Mouse (Mus musculus) hindbrain, embryonic 14.5 days (tissue): ENCODE measurements around the gene Dyrk4. TPM values are rescaled to one million over a fixed set of nuclear protein-coding genes. Genes with fewer than 3 reads are reported as not detected.

Source experiments
- ATAC-seq: fragments of 200-750 bp; cut with Nextera tagmentation; 2 replicates; pipeline ENCODE4 v1.8.0; 2017; ENCODE audit warnings: moderate number of reproducible peaks, mild to moderate bottlenecking, moderate TSS enrichment, moderate library complexity; ENCODE audit not compliant: low FRiP score
- DNase-seq: peaks from one replicate; pipeline ENCODE4 v3.0.0-alpha.2; 2015; ENCODE audit warnings: low spot score
- H3K27ac ChIP-seq: fragments of 300-500 bp; sonication (generic); 2 replicates; pipeline ENCODE4 v1.5.1; 2014; ENCODE audit warnings: mild to moderate bottlenecking, moderate library complexity
- H3K27me3 ChIP-seq: fragments of 300-500 bp; sonication (generic); 2 replicates; pipeline ENCODE4 v1.6.1; 2014; ENCODE audit warnings: mild to moderate bottlenecking, low read length, mixed read lengths; ENCODE audit not compliant: control insufficient read depth, insufficient read depth
- H3K36me3 ChIP-seq: fragments of 300-500 bp; sonication (generic); replicated peaks from 2 replicates; pipeline ENCODE4 v1.6.1; 2014; ENCODE audit not compliant: control insufficient read depth, insufficient read depth
- H3K4me1 ChIP-seq: fragments of 300-500 bp; sonication (generic); replicated peaks from 2 replicates; pipeline ENCODE4 v1.6.1; 2014; ENCODE audit warnings: antibody characterized with exemption, low read length, mixed read lengths; ENCODE audit not compliant: control insufficient read depth, insufficient read depth
- H3K4me2 ChIP-seq: fragments of 300-500 bp; sonication (generic); replicated peaks from 2 replicates; pipeline ENCODE4 v1.6.1; 2014; ENCODE audit warnings: mild to moderate bottlenecking, moderate library complexity
- H3K4me3 ChIP-seq: fragments of 300-500 bp; sonication (generic); replicated peaks from 2 replicates; pipeline ENCODE4 v1.5.1; 2014; ENCODE audit warnings: mild to moderate bottlenecking, low read length
- H3K9ac ChIP-seq: fragments of 300-500 bp; sonication (generic); 2 replicates; pipeline ENCODE4 v1.6.1; 2014
- H3K9me3 ChIP-seq: fragments of 300-500 bp; sonication (generic); 2 replicates; pipeline ENCODE4 v1.6.1; 2016; ENCODE audit warnings: low read length; ENCODE audit not compliant: control insufficient read depth
- WGBS: fragments of 180-500 bp; shearing (Covaris S2); extraction: QIAGEN DNeasy Blood & Tissue Kit; methylation state at CpG from one replicate; pipeline ENCODE4 v1.1.7; 2014; 5-methylcytosine and 5-hydroxymethylcytosine counted together
- polyA plus RNA-seq: library from polyadenylated mRNA; unstranded; fragments of >200 nt; fragmentation: Nextera tagmentation; extraction: Ambion mirVana; gene quantifications from 2 replicates; pipeline ENCODE4 v1.2.1, GENCODE M21; 2014

The Dyrk4 gene
- 0.09 and 0.12 TPM in 2 replicates for polyA plus RNA-seq

DNA sequence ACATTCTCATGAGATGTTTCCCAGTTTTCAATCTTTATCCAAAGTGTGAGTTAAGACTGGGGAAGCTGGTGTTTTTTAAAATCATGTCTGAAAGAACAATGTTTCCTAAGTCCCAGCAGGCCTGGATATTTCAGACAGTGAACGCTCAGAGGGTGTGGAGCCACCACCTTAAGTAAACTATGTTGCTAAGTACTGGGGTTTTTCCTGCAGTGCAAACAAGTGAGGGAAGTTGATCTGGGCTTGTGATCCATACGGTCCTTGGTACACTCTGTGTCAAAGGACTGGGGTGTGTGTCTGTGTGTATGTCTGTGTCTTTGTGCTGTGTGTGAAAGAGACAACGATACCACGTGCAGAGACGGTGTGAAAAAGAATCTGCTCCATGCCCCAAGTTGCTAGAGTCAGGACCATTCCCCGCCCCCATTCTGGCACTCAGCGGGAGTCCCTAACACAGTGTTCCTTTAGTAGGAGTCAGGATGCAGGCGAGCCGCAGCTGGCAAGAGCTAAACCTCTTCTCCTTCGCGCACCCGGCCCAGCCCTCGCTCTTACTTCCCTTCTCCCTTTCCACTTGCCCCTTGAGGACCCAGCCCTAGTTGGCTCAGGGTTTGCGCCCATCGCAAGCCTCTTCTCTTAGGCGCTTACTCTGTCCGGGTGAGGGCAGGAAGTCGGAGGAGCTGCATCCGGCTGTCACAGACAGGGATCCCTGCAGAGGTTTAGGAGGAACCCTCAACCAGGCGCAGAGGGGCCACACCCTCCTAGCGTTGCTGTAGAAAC lies at the start of gene Dyrk4:
Gene Dyrk4, minus strand, starts transcription at position 729 of the 771 bp plus-strand sequence.
- ATAC-seq = no peak
- no peaks in the 10 kb centered on the region for H3K27me3 ChIP-seq
- DNase-seq = no peak
- 8% methylated on average over 21 of the region's 21 CpGs for WGBS
- H3K4me1 ChIP-seq = no peaks in the 10 kb centered on the region
- no peaks in the 10 kb centered on the region for H3K9me3 ChIP-seq
- peaks cover 21% of the 10 kb centered on the region for H3K36me3 ChIP-seq
- peak within 1 kb of the TSS; percentile 35 for H3K4me2 ChIP-seq
- H3K27ac ChIP-seq = no peak within 1 kb of the TSS
- H3K4me3 ChIP-seq = no peak within 1 kb of the TSS
- H3K9ac ChIP-seq = peak within 1 kb of the TSS; percentile 16

DNA sequence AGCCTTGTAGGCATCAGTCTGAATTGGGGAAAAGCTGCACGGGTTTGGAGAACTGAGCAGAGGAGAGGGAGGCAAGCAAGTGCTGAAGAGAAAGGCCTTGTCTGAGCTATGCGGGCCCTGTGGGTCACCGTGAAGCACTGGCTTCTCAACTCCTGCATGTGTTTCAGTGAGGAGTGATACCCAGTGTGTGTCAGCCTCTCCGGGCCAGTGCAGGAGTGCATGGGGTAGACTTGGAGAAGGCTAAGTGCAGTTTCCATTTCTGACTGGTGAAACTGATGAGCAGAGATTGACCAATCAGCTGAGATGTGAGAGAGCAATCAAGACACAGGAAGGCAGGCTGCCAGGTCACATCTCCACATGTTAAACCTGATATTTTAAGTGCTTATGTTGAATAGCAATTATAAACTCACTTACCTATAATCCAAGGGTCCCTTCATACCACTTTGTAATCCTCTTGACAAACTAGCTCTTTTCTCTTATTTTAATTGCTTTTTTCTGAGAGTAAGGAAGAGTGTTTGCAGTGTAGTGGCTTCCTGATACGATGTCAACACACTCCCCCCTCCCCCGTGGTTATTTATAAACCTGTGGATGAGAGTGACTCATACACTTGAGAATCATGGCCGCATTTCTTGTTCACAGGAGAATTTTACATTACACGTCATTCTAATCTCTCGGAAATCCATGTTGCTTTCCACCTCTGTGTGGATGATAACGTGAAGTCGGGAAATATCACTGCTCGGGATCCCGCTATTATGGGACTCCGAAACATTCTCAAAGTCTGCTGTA lies 44.8 kb upstream of the Dyrk4 start:
- Histone ChIP-seq H3K27ac (no peak overlapping the region), H3K9ac (no peak overlapping the region), H3K4me2 (no peak overlapping the region), H3K36me3 (peaks cover 68% of the 10 kb centered on the region), H3K27me3 (no peaks in the 10 kb centered on the region), H3K4me3 (no peak overlapping the region), H3K4me1 (no peaks in the 10 kb centered on the region), H3K9me3 (no peaks in the 10 kb centered on the region)
- WGBS = 92% methylated on average over 14 of the region's 14 CpGs
- DNase-seq = no peak
- ATAC-seq = no peak

DNA sequence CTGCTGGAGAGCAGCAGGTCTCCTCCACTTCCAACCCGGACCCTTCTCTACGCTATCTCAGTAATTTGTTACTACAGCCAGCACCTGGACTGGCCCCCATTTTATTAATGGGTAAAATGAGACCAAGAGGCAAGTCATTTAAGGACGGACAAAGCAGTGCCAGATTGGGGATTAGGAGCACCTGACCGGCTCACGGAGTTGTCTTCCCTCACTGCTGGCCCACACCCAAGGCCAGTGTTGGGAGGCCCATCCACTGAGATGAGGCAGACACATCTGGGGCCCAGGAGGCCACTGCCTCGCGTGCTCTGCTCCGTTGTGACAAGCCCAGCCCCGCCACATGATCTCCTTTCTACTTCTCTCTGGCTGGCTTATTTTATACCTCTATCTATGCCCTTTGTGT lies 41.8 kb upstream of the Dyrk4 start:
- Histone ChIP-seq H3K4me3 (no peak overlapping the region), H3K4me2 (no peak overlapping the region), H3K4me1 (no peaks in the 10 kb centered on the region), H3K36me3 (peaks cover 57% of the 10 kb centered on the region), H3K27ac (no peak overlapping the region), H3K9me3 (no peaks in the 10 kb centered on the region), H3K27me3 (no peaks in the 10 kb centered on the region), H3K9ac (no peak overlapping the region)
- ATAC-seq (no peak), DNase-seq (no peak)
- 89% methylated on average over 9 of the region's 9 CpGs for WGBS

DNA sequence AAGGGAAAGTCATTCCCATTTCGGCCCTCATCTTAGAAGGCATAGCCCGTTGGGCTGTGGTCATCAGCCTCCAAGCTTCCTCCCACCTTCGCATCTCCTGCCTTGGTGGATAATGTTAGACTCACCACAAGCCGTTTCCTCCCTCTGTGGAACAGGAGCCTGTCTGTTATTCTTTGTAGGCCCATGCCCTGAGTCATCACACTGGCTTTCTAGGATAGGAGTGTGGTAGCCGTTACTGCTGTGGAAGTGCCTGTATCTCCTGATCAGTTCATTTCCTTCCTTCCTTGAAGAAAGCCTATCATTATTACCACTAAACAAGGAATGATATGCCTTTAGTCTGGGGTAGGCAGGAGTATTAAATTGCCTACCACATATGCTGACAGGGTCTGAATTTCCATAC lies 41.1 kb upstream of the Dyrk4 start:
- Histone ChIP-seq H3K9ac (no peak overlapping the region), H3K9me3 (no peaks in the 10 kb centered on the region), H3K4me2 (no peak overlapping the region), H3K4me1 (no peaks in the 10 kb centered on the region), H3K4me3 (no peak overlapping the region), H3K36me3 (peaks cover 57% of the 10 kb centered on the region), H3K27ac (no peak overlapping the region), H3K27me3 (no peaks in the 10 kb centered on the region)
- no peak for DNase-seq
- 89% methylated on average over 5 of the region's 5 CpGs for WGBS
- no peak for ATAC-seq

DNA sequence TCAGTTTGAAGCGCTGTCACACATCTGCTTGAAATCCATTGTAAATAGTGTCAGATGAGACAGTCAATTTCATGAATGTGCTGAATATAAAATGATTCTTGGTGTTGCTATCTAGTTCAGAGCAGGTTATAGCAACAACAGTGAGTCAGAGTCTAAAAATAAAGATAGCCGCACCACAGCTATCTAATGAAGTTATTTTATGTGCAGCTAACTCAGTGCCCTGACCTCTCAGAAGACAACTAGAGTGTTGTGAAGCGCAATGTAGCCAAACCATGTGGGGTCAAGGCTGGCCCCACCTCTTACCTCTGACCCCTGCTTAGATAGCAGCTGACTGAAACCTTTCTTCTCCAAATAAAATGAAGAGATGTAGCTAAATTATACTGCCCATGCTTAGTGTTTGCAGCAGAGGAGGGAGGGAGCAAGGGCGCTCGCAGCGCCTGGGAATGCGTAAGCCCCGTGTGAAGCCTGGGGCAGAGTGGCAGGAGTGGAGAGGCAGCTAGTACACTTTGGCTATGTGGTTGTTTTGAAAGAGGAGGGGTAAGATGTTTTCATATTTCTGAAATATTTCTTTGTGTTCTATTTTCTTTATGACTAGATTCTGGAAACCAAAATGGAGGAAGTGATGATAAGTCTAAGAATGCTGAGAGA lies 39.9 kb upstream of the Dyrk4 start:
- Histone ChIP-seq H3K36me3 (peaks cover 57% of the 10 kb centered on the region), H3K27ac (no peak overlapping the region), H3K9ac (no peak overlapping the region), H3K4me2 (no peak overlapping the region), H3K9me3 (no peaks in the 10 kb centered on the region), H3K4me3 (no peak overlapping the region), H3K27me3 (no peaks in the 10 kb centered on the region), H3K4me1 (no peaks in the 10 kb centered on the region)
- 90% methylated on average over 8 of the region's 8 CpGs for WGBS
- ATAC-seq = no peak
- no peak for DNase-seq

DNA sequence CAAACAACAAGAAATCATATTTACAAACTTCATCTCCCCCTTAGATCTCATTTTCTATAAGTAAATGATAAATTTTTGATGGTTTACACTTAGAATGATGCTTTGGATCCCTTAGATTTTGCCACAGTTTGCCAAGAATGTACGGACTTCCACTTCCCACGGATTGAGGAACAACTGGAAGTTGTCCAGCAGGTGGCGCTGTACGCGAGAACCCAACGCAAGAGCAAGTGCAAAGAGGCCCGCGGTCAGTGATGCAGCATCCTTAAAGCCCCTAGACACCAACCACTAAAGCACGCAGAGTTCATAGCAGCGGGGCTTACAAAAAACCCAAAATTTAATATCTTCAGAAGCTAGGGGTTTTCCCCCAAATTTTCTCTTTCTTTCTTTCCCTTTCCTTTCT lies 34.1 kb upstream of the Dyrk4 start:
- Histone ChIP-seq H3K4me1 (no peaks in the 10 kb centered on the region), H3K4me3 (no peak overlapping the region), H3K36me3 (peaks cover 66% of the 10 kb centered on the region), H3K4me2 (no peak overlapping the region), H3K9me3 (no peaks in the 10 kb centered on the region), H3K27ac (no peak overlapping the region), H3K27me3 (no peaks in the 10 kb centered on the region), H3K9ac (no peak overlapping the region)
- 9% methylated on average over 10 of the region's 10 CpGs for WGBS
- ATAC-seq (0 out of 2 replicates have a peak, but pooled peaks have one; percentile 46), DNase-seq (peak; percentile 91)

DNA sequence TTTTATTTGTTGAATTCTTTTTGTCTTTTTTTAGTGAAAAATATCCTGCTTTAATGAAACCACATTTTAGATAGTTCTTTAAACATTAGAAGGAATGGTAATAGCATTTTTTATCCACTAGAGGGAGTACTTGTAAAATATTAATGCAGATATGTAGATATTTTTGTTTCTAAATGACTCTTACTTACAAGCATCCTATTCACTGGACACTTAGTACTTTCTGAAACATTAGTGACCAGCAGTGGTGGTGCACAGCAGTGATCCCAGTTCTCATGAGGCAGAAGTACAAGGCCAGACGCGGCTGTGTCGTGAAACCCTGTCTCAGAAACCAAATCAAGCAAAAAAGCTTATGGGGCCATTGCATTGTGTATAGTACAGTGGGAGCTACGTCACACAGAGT lies 26.7 kb upstream of the Dyrk4 start:
- WGBS = 91% methylated on average over 4 of the region's 4 CpGs
- Histone ChIP-seq H3K4me1 (no peaks in the 10 kb centered on the region), H3K36me3 (peaks cover 73% of the 10 kb centered on the region)

DNA sequence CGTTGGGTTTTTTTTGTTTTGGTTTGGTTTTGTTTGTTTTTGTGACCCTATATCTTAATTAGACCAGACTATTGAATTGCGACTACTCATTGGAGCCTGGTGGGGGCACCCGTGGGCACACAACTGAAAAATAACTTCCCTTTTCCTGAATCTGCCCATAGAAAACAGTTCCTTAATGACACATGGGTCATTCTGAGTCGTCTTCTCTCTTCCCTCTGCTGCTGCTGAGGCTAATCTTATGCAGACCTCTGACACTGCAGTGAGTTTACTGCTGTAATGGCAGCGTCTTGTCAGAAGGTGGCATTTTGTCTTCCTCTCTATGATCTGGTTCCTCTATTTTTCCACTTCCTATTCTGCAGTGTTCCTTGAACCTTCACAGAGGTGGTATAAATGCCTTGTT lies 18.8 kb upstream of the Dyrk4 start:
- Histone ChIP-seq H3K9ac (peak overlapping the region; percentile 66), H3K4me3 (peak overlapping the region; percentile 69), H3K4me1 (peaks cover 16% of the 10 kb centered on the region), H3K4me2 (peak overlapping the region; percentile 94), H3K27me3 (no peaks in the 10 kb centered on the region), H3K27ac (no peak overlapping the region; the same call in 1 of the 2 replicates), H3K9me3 (no peaks in the 10 kb centered on the region), H3K36me3 (peaks cover 31% of the 10 kb centered on the region)
- ATAC-seq (no peak), DNase-seq (peak; percentile 40)
- 6% methylated on average over 5 of the region's 5 CpGs for WGBS

More for the DNA sequence above, 26.7 kb upstream of the Dyrk4 start:
- Histone ChIP-seq H3K9me3 (no peaks in the 10 kb centered on the region), H3K4me3 (no peak overlapping the region), H3K27ac (no peak overlapping the region), H3K4me2 (no peak overlapping the region), H3K27me3 (no peaks in the 10 kb centered on the region), H3K9ac (no peak overlapping the region)
- ATAC-seq (no peak), DNase-seq (peak; percentile 73)
